Mouse (Mus musculus) embryo, embryonic 11 days (tissue): ENCODE data around the gene Kcnmb1.

Source experiments
- DNase-seq: peaks from one replicate; pipeline ENCODE4 v3.0.0-alpha.2; 2015

Kcnmb1 gene

GRCm38 (mm10) chr11:33944786-33945328 is 18.0 kb upstream of the Kcnmb1 start:
- DNase-seq = no peak

- no peak for DNase-seq
Observed at GRCm38 (mm10) chr11:33946501-33946900, 16.3 kb upstream of the Kcnmb1 start.

GRCm38 (mm10) chr11:33951155-33951554 is 11.7 kb upstream of the Kcnmb1 start:
- peak; percentile 47 for DNase-seq

- no peak for DNase-seq
Observed at GRCm38 (mm10) chr11:33951684-33952625, 10.9 kb upstream of the Kcnmb1 start.

- DNase-seq = no peak
Observed at GRCm38 (mm10) chr11:33955982-33956381, 6.8 kb upstream of the Kcnmb1 start.

GRCm38 (mm10) chr11:33956623-33957022 is 6.2 kb upstream of the Kcnmb1 start:
- DNase-seq = no peak

GRCm38 (mm10) chr11:33957595-33957994 is 5.2 kb upstream of the Kcnmb1 start:
- no peak for DNase-seq

- peak; percentile 59 for DNase-seq
Observed at GRCm38 (mm10) chr11:33958713-33959112, 4.1 kb upstream of the Kcnmb1 start.

GRCm38 (mm10) chr11:33962178-33962577 is 635 bp upstream of the Kcnmb1 start:
- no peak for DNase-seq

- DNase-seq = no peak
Observed at GRCm38 (mm10) chr11:33965380-33965779, 2.6 kb downstream of the Kcnmb1 start.

GRCm38 (mm10) chr11:33967708-33968107 is 4.9 kb downstream of the Kcnmb1 start:
- no peak for DNase-seq

- no peak for DNase-seq
Observed at GRCm38 (mm10) chr11:33969199-33969598, 6.4 kb downstream of the Kcnmb1 start.

GRCm38 (mm10) chr11:33972114-33972513 is 9.3 kb downstream of the Kcnmb1 start:
- no peak for DNase-seq

GRCm38 (mm10) chr11:33974341-33975040 is 11.7 kb downstream of the Kcnmb1 start:
- DNase-seq = no peak

GRCm38 (mm10) chr11:33975121-33975520 is 12.3 kb downstream of the Kcnmb1 start:
- DNase-seq = no peak

GRCm38 (mm10) chr11:33980146-33980545 is 17.3 kb downstream of the Kcnmb1 start:
- DNase-seq = no peak

GRCm38 (mm10) chr11:33986525-33986924 is 23.7 kb downstream of the Kcnmb1 start:
- no peak for DNase-seq

- DNase-seq = no peak
Observed at GRCm38 (mm10) chr11:33990002-33990401, 27.2 kb downstream of the Kcnmb1 start.

GRCm38 (mm10) chr11:33992938-33993337 is 30.1 kb downstream of the Kcnmb1 start, which contains the start of gene Kcnip1:
Gene Kcnip1, minus strand, starts transcription at chr11:33993152.
- DNase-seq = peak; percentile 25

GRCm38 (mm10) chr11:33993496-33993895 is 30.7 kb downstream of the Kcnmb1 start:
- no peak for DNase-seq

- DNase-seq = no peak
Observed at GRCm38 (mm10) chr11:33998244-33998643, 35.4 kb downstream of the Kcnmb1 start.

- no peak for DNase-seq
Observed at GRCm38 (mm10) chr11:34000416-34000815, 37.6 kb downstream of the Kcnmb1 start.

GRCm38 (mm10) chr11:34001938-34002592 is 39.3 kb downstream of the Kcnmb1 start:
- DNase-seq = peak; percentile 58
